Mouse (Mus musculus) brain, embryonic 18.5 days (tissue): ENCODE measurements around the gene Zbtb32.

Source experiments
- DNase-seq: peaks from one replicate; pipeline ENCODE4 v3.0.0-alpha.2; 2012; ENCODE audit warnings: low read depth, low spot score

Gene Zbtb32

DNA sequence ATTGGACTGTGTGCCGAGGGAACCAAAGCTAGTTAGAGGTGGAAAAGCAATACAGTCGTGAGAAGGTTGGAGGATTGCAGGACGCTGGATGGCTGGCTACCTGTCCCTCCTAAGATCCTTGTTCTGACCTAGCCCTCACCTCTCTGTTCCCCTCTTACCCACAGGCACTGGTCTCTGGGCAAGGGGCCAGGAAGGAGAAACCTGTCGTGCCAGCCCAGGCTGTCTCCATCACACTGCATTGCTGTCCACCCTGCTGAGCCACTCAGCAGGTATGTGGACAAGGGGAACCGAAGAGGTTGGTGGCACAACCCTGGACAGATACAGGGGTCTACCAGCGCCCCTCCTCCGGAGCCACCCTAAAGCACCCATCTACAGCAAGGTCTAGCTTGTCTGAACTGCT lies 1.9 kb upstream of the Zbtb32 start:
- no peak for DNase-seq

- DNase-seq: peak; percentile 87
Observed at GRCm38 (mm10) chr7:30599933-30600353, 1.2 kb upstream of the Zbtb32 start.

DNA sequence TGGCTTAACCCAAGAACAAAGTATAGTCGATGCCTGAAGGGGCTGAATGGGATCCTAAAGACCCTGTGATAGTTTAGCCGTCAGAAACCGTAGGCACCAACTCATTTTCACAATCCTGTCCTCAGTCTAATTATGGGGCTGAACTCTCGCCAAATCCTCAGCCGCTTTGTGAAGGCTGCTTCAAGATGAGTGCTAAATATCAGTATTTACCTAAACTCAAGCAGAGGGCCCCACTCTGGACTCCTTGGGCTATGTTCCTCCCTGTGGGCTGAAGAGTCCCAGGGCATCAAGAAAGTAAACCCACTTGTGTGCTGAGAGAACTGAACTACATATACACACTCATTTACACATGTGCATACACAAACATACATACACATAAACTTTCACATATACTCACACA lies 1.9 kb downstream of the Zbtb32 start:
- DNase-seq: no peak

DNA sequence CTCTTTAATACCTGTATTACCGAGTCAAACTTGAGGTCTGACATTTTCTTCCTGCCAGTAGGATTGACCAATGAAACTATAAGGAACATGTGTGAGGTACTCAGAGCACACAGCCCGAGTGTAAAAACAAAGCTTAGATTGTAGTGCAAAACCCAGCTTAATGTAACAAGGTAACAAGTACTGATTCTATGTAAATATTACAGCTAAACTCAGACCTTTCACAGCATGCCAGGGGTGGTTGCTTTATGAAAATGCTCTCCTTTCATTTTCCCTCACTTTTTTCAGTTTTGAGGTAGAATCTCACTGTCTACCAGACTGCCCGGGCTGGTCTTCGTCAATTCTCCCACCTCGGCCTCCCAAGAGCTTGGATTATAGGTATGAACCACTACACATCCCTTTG lies 2.6 kb downstream of the Zbtb32 start:
- DNase-seq: no peak

DNA sequence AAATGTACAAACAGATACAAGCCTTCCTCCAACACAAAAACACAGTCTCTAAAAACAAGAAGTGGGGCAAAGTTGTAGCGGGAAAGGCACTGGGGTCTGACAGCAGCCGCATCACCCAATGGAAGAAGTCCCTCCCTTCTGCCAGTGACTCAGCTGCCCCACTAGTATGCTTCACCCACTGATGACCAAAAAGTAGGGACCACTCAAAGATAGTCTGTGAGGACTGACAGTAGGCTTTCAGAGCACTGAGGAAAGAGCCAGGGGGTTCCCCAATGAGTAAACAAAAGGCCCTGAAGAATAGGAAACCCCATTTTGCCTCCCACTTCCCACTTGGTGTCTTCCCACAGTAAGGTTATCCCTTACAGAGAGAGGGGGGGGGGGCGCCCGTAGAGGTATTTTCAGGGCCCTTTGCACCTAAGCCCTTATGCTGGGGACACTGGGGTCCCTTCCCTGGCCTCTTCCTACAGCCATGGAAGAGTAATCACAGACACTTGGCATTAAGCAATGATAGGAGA lies 4.1 kb downstream of the Zbtb32 start:
- no peak for DNase-seq

DNA sequence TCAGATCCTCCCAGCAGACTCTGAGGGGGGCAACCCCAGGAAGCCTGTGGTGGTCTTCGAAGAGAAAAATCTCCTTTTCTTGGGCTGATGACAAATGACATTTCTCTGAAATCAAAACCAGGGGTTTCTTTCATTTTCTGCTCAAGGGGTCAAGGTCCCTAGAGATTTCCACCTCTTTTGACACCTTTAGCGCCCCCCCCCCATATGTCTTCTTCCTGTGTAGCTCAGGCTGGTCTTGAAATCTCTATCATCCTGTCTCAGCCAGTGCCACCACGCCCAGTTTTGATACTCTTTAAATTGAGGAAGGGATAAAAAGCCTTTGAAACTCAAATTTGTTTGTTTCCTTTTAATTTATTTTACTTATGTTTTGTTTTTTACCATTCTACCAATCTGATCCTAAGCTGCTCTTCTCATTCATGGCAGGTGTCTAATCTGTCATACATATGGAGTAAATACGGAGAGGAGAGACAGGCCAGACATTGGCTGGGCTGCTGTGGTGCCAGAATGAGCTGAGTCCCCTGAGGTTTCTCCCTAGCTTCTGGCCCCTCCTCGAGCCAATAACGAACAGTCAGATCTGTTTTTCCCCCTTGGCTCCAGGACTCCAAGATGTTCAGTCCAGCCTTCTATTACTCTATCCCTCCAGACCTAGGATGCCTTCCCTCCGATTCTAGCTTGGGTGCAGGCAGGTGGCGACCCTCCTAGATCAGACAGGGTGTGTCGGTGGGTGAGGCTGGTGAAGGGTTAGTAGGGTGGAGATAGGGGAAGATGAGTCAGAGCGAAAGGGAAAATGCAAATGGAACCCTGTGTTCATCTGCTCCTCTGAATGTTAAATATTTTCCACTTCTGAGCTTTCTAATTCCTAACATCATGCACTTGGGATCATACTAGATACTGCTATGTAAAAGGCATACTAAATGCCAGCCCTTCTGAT lies 4.9 kb downstream of the Zbtb32 start:
- no peak for DNase-seq

GRCm38 (mm10) chr7:30592772-30593423 lies 5.8 kb downstream of the Zbtb32 start:
- DNase-seq: no peak

DNA sequence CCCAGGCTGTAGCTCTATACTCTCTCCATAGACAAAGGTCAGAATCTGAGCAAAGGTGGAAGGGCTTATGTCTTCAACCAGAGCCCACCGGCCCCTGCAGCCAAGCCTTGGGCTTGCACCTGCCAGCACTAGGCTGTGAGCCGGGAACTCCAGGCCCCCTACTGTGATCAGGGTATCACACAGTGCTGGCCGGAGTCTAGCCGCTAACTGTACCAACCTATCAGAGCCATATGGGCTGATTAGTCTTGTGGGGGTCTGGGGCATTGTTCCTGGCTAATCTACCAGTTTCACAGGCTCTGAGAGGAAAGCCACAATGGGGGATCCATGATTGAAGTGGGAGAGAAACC lies 7.1 kb downstream of the Zbtb32 start:
- no peak for DNase-seq

DNA sequence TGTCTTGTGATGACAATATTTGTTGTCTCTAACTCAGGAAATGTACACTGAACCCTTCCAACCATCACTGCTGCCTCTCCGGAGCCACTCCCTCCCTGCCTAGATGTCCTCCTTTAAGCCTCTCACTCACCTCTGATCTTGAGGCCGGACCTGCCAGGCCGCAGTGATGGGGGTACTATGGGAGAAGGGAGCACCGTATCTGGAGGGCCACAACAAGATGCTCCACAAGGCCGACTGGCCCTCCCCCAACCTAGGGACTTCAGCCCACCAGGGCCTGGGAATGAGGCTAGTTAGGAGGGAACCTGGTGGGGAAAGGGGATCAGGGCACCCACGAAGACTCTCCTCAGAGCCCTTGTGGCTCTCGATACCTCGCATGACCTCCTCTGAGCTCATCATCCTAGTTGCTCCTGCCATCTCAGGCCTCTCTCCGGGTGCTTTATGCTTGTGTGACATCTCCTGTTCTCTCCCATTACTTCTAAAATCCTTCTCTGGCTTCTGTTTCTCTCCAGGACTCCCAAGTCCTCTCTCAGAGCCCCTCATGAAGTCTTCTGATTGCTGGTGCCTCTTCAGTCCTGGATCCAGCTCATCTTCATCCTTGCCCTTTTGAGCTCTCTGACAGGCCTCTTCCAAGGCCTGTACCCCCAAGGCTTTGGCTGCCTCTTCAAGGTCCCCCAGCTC lies 7.6 kb downstream of the Zbtb32 start:
- DNase-seq: no peak

DNA sequence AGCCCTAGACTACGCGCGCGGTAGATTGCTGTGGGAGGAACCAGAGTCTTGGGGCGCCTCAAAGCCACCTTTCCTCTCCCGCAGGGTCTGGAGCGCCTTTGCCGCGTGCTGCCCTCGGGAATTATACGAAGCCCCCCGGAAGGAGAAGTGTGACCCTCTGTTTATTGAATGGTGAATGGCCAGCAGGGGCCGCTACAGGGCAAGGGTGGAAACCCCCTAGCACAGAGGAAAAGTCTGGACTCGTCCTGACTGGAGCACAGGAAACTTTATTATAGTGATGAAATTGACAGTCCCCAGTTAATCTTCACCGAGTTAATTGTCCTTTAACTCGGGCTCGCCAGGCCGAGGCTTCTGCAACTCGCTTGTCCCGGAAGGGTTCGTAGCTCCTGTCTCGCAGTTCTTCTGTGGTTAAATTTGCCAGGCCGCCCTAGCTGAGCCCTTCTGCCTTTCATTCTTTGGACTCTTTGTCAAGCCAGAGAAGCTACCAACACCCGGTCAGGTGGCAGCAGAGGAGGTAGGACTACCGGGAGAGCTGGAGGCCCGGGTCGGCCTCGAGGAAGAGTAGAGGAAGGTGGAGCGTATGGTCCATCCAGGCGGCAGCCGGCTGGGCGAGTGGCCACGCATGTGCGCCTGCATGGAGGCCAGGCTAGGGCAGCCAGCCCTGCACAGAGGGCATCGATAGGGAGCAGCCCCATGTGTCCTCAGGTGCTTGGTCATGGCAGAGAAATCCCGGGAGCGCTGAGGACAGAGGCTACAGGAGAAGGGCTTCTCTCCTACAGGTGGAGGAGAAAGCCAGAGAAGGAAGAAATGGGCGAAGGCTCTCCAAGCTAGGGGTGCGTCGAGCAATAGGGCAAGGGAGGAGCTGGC lies 9.0 kb downstream of the Zbtb32 start:
- DNase-seq: peak; percentile 67

GRCm38 (mm10) chr7:30588676-30589434 lies 9.9 kb downstream of the Zbtb32 start, which contains the start of gene Kmt2b:
TSS of gene Kmt2b (minus strand) at chr7:30588726.
- peak; percentile 93 for DNase-seq

GRCm38 (mm10) chr7:30587842-30588667 lies 10.7 kb downstream of the Zbtb32 start:
- no peak for DNase-seq

- no peak for DNase-seq
Observed at GRCm38 (mm10) chr7:30586455-30587020, 12.2 kb downstream of the Zbtb32 start.

DNA sequence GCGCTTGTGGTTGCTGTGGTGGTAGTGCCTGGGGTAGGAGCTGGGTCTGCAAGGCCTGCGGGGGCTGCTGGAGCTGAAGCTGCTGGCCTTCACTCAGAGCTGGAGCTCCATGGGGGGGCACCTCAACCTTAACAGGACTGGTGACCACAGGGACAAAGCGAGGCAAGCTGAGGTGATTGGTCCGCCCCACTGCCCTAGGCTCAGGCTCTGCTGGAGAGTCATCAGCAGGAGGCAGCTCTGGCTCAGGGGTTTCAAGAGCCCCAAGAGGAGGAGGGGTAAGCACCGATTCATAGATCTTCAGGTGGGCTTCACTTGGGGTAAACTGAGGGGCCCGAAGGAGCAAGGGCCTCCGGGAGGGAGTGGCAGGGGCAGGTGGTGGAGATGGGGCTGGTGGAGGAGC lies 13.5 kb downstream of the Zbtb32 start:
- DNase-seq: no peak

- no peak for DNase-seq
Observed at GRCm38 (mm10) chr7:30584339-30584738, 14.4 kb downstream of the Zbtb32 start.

DNA sequence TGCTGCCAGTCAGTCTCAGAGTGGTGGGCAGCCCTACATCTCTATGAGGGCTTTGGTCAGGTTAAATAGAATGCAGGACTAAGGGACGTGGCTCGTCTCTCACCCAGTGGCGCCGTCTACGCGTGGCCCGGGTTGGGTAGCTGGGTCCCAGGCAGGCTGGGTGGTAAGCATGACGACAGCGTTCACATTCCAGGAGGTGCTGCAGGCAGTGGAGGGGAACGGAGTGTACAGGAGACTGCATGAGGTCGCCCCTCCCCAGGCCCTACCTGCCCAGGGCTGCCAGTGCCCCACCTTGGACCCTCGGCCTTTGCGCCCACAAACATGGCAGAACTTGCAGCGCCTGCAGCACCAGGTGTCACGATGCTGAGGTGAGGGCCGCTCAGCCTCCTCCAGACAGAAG lies 17.2 kb downstream of the Zbtb32 start:
- DNase-seq: no peak

- DNase-seq: no peak
Observed at GRCm38 (mm10) chr7:30579950-30580349, 18.8 kb downstream of the Zbtb32 start.

DNA sequence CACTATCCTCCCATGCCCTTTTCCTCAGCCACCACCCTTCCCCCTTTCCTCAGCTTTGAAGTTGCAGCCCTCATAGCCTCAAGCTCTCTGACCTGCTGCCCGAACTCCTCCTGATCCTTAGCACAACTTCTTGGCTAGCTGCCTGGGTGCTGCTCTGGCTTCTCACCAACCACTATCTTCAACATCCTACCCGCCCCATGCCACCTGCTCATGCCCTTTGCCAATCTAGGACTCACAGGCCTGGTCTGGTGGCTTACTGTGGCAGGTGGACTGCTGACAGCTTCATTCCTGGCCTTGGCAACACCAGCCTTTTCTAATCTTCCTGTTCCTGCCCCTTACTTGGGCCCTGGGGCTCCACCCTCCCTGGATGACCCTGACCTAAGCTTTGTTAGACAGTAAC lies 25.7 kb downstream of the Zbtb32 start:
- no peak for DNase-seq

DNA sequence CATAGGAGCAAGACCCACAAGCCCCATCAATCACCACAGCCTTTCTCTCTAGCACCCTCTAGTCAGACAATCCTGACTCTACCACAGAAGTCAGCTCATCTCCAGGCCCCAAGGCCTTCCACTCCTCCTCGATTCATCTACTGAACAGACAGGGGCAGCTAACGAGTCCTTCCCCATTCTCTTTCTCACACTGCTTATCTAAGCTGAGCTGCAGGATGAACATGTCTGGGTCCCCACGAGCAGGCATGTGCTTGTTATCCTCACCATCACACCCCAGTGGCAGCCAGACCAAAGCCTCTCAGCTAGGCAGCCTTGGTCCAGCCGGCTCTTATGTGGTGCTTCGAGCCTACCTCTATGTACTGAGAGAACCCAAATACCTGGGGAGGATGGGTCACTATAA lies 26.3 kb downstream of the Zbtb32 start:
- DNase-seq: no peak
